Mouse (Mus musculus): ENCODE results near the gene Maml2. TPM values are rescaled to one million over a fixed set of nuclear protein-coding genes. Genes with fewer than 3 reads are reported as not detected.

The Maml2 gene
- polyA plus RNA-seq, 1 experiment from 2014 or later, result 1.6 TPM

DNA sequence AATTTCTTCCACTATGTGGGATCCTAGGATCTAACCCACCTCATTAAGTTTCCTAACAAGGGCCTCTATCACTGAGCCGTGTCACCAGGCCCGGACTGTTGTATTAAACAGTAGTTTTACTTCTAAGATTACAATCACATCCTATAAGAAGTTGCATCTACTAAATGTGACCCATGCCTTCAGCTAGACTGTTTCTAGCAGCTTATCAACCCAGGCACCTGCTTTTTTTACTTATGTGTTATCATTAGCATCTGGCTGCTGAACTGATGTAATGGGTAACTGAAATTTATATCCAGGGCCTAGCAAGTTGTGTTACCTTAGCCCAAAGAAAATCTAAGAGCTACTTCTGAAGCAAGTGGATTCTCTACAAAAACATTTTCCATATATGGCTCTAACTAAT, 380.3 kb downstream of the Maml2 start:
- Histone ChIP-seq H3K4me2 (ENCODE audit: low read depth, low read length) (no peak overlapping the region), H3K27ac (ENCODE audit: low read depth) (no peak overlapping the region), H3K4me1 (ENCODE audit: insufficient read depth) (no peaks in the 10 kb centered on the region), H3K9ac (replicated peaks) (no peak overlapping the region), H3K36me3 (replicated peaks; ENCODE audit: insufficient read depth, low read length) (no peaks in the 10 kb centered on the region), H3K27me3 (ENCODE audit: insufficient read depth, low read length) (no peaks in the 10 kb centered on the region), H3K4me3 (ENCODE audit: low read depth, low read length) (no peak overlapping the region), H3K9me3 (ENCODE audit: low read length) (no peaks in the 10 kb centered on the region)
- 47% methylated on average over 2 of the region's 2 CpGs for WGBS (ENCODE audit: insufficient replicate concordance)
- ATAC-seq, result no peak
- TF ChIP-seq EP300 (IDR thresholded peaks at IDR 0.05; ENCODE audit: low read depth) (peak; percentile 40; the same call in 1 of the 2 replicates), CTCF (IDR thresholded peaks at IDR 0.05; ENCODE audit: low read depth) (no peak)
- no peak for DNase-seq

DNA sequence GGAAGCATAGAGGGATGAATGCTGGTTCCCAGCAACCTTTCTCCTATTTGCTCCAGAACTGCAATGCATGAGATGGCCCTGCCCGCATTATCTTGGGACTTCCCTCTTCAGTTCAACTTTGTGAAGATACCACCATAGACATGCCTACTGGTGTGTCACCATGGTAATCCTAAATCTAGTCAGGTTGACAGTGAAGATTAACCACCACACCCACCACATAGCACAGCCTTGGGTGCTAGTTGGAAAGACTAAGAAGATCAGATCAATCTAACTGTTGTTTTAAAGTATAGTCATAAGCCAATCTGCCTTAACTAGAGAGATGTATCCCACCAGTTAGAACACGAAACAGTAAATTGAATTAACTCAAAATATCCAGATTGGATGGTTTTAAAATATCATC, 381.9 kb downstream of the Maml2 start:
- no peaks in the 10 kb centered on the region for H3K36me3 ChIP-seq (replicated peaks; ENCODE audit: insufficient read depth, low read length)
- no peak overlapping the region for H3K4me2 ChIP-seq (ENCODE audit: low read depth, low read length)
- DNase-seq (no peak), ATAC-seq (no peak)
- H3K27ac ChIP-seq (ENCODE audit: low read depth), result no peak overlapping the region
- H3K9ac ChIP-seq (replicated peaks), result no peak overlapping the region
- no peak for TF ChIP-seq EP300 (IDR thresholded peaks at IDR 0.05; ENCODE audit: low read depth)
- TF ChIP-seq CTCF (IDR thresholded peaks at IDR 0.05; ENCODE audit: low read depth), result no peak
- H3K4me1 ChIP-seq (ENCODE audit: insufficient read depth), result no peaks in the 10 kb centered on the region
- WGBS (ENCODE audit: insufficient replicate concordance), result 69% methylated on average over 2 of the region's 2 CpGs
- no peak overlapping the region for H3K4me3 ChIP-seq (ENCODE audit: low read depth, low read length)
- no peaks in the 10 kb centered on the region for H3K9me3 ChIP-seq (ENCODE audit: low read length)
- no peaks in the 10 kb centered on the region for H3K27me3 ChIP-seq (ENCODE audit: insufficient read depth, low read length)

DNA sequence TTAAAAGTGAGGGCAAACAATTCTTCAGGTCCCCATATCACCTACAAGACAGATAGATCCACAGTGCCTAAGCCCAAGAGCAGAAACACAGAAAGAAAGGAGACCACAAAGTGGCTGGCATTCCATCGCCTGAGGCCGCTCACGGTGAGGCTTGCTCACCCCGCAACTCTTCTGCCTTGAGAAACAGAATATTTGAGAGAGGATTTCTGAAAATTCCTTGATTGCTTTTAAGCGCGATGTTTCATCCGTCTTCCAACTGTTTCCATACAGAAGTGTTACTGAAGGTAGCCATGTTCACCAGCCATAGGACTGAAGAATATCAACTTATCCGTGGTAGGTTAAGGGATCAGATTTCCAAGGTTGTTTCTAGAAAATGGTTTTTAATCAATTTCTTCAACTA, 383.4 kb downstream of the Maml2 start:
- TF ChIP-seq EP300 (IDR thresholded peaks at IDR 0.05; ENCODE audit: low read depth) (no peak), CTCF (IDR thresholded peaks at IDR 0.05; ENCODE audit: low read depth) (no peak)
- DNase-seq (no peak), ATAC-seq (no peak)
- Histone ChIP-seq H3K27me3 (ENCODE audit: insufficient read depth, low read length) (no peaks in the 10 kb centered on the region), H3K27ac (ENCODE audit: low read depth) (no peak overlapping the region), H3K9ac (replicated peaks) (no peak overlapping the region), H3K9me3 (ENCODE audit: low read length) (no peaks in the 10 kb centered on the region), H3K4me1 (ENCODE audit: insufficient read depth) (no peaks in the 10 kb centered on the region), H3K4me2 (ENCODE audit: low read depth, low read length) (no peak overlapping the region), H3K4me3 (ENCODE audit: low read depth, low read length) (no peak overlapping the region), H3K36me3 (replicated peaks; ENCODE audit: insufficient read depth, low read length) (no peaks in the 10 kb centered on the region)
- 78% methylated on average over 8 of the region's 8 CpGs for WGBS (ENCODE audit: insufficient replicate concordance)

DNA sequence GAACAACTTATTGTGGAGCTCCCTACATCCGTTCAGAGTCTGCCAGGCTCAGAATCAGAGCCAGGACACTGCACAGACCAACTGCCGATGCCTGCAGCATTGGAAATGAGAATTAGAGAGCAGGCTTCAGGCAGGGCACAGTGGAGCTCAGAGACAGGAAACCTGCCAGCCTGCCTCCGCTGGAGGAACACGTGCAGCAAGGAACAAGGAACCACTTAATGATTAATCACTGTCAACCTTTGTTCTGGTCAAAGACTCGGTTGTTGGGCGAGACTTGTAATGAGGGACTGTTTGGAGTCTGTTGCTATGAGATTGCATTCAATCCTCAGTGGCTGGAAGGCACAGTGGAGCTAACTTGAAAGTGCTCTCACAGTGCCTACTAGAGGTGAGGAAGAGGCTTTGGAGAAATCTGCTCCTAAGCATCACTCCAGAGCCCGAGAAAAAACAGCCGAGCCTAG, 383.9 kb downstream of the Maml2 start:
- peak; percentile 30 for DNase-seq
- Histone ChIP-seq H3K36me3 (replicated peaks; ENCODE audit: insufficient read depth, low read length) (no peaks in the 10 kb centered on the region), H3K9ac (replicated peaks) (no peak overlapping the region), H3K4me3 (ENCODE audit: low read depth, low read length) (no peak overlapping the region), H3K4me1 (ENCODE audit: insufficient read depth) (no peaks in the 10 kb centered on the region), H3K4me2 (ENCODE audit: low read depth, low read length) (no peak overlapping the region), H3K27me3 (ENCODE audit: insufficient read depth, low read length) (no peaks in the 10 kb centered on the region), H3K27ac (ENCODE audit: low read depth) (no peak overlapping the region), H3K9me3 (ENCODE audit: low read length) (no peaks in the 10 kb centered on the region)
- WGBS (ENCODE audit: insufficient replicate concordance), result 8% methylated on average over 8 of the region's 8 CpGs
- TF ChIP-seq EP300 (IDR thresholded peaks at IDR 0.05; ENCODE audit: low read depth), result no peak
- peak; percentile 54 for TF ChIP-seq CTCF (IDR thresholded peaks at IDR 0.05; ENCODE audit: low read depth)
- peak; percentile 71 for ATAC-seq

DNA sequence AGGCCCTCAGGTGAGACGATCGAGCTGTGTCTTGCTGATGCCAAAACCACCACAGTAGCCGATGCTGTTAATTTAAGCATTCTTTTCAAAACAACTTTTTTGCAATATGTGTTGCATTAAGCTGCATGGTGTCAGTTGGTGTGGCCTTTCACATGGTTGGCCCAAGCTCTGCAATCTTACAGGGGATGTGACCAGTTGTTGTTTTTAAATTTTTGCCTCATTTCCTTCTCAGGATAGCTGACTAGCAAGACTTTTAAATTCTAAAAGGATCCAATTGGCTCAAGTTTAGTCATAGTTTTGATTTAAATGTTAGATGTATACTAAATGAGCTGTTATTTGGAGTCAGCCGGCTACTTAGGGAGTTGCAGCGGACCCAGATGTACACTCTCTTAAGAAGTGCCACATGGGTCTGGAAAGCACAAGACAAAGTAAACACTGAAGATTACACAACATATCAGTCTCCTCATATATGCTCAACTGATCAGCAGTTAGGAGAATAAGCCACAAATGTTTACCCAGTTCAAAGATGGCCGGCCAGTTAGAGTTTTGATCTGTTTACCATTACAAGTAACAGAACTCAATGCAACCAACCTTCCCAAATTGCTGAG, 386.7 kb downstream of the Maml2 start:
- TF ChIP-seq EP300 (IDR thresholded peaks at IDR 0.05; ENCODE audit: low read depth) (no peak), CTCF (IDR thresholded peaks at IDR 0.05; ENCODE audit: low read depth) (no peak)
- peak; percentile 50 for ATAC-seq

DNA sequence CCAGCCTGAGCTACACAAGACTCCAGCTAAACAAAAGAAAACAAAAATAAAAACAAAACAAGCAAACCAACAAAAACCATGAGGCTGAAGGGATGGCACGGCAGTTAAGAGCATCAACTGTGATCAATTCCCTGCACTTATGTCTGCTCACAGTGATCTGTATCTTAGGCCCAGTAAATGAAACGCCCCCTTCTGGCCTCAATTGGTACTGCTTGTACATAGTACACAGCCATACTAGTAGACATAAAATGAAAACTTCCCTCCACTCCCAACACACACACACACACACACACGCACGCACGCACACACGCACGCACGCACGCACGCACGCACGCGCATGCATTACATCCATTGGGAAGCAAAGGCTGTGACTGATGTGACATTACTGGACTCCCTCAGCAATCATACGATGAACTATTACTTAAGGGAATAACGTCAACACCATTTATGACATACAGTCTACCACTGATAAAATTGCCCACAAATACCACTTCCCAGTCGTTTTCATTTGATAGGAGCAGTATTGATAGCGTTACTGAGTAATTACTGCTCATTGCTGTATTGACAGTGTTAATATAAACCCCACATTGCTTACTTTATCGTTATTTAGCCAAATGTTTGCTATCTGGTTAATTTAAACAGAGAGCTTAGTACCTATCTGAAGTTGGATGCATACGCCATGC, 389.4 kb downstream of the Maml2 start:
- no peak for ATAC-seq
- Histone ChIP-seq H3K27me3 (ENCODE audit: insufficient read depth, low read length) (no peaks in the 10 kb centered on the region), H3K4me2 (ENCODE audit: low read depth, low read length) (no peak overlapping the region), H3K27ac (ENCODE audit: low read depth) (no peak overlapping the region), H3K9ac (replicated peaks) (no peak overlapping the region), H3K9me3 (ENCODE audit: low read length) (no peaks in the 10 kb centered on the region), H3K4me1 (ENCODE audit: insufficient read depth) (no peaks in the 10 kb centered on the region), H3K36me3 (replicated peaks; ENCODE audit: insufficient read depth, low read length) (no peaks in the 10 kb centered on the region), H3K4me3 (ENCODE audit: low read depth, low read length) (no peak overlapping the region)
- WGBS (ENCODE audit: insufficient replicate concordance), result 76% methylated on average over 19 of the region's 19 CpGs
- TF ChIP-seq CTCF (IDR thresholded peaks at IDR 0.05; ENCODE audit: low read depth) (peak; percentile 68), EP300 (IDR thresholded peaks at IDR 0.05; ENCODE audit: low read depth) (no peak)
- peak; percentile 48 for DNase-seq

More for the DNA sequence above, 386.7 kb downstream of the Maml2 start:
- Histone ChIP-seq H3K4me3 (ENCODE audit: low read depth, low read length) (no peak overlapping the region), H3K9ac (replicated peaks) (no peak overlapping the region), H3K27ac (ENCODE audit: low read depth) (no peak overlapping the region), H3K4me1 (ENCODE audit: insufficient read depth) (no peaks in the 10 kb centered on the region), H3K27me3 (ENCODE audit: insufficient read depth, low read length) (no peaks in the 10 kb centered on the region), H3K36me3 (replicated peaks; ENCODE audit: insufficient read depth, low read length) (no peaks in the 10 kb centered on the region), H3K4me2 (ENCODE audit: low read depth, low read length) (no peak overlapping the region), H3K9me3 (ENCODE audit: low read length) (no peaks in the 10 kb centered on the region)
- no peak for DNase-seq
- WGBS (ENCODE audit: insufficient replicate concordance), result 61% methylated on average over 6 of the region's 6 CpGs
